Mouse (Mus musculus) kidney, embryonic 15.5 days (tissue): ENCODE measurements around the gene Fscn2. TPM values are rescaled to one million over a fixed set of nuclear protein-coding genes. Genes with fewer than 3 reads are reported as not detected.
"Not testable (repeated sequence)": the region's sequence is repeated elsewhere in the genome, so short reads cannot be mapped to it uniquely, and the experiment has no call there.

Source experiments
- ATAC-seq: fragments of 200-750 bp; cut with Nextera tagmentation; replicated peaks from 2 replicates; pipeline ENCODE4 v1.8.0; 2017; ENCODE audit warnings: moderate TSS enrichment; ENCODE audit not compliant: low FRiP score
- H3K27ac ChIP-seq: fragments of 300-500 bp; sonication (generic); 2 replicates; pipeline ENCODE4 v1.5.1; 2015; ENCODE audit warnings: mild to moderate bottlenecking, inconsistent platforms
- H3K27me3 ChIP-seq: fragments of 300-500 bp; sonication (generic); 2 replicates; pipeline ENCODE4 v1.6.1; 2015; ENCODE audit warnings: inconsistent platforms
- H3K36me3 ChIP-seq: fragments of 300-500 bp; sonication (generic); 2 replicates; pipeline ENCODE4 v1.6.1; 2015; ENCODE audit warnings: inconsistent platforms
- H3K4me1 ChIP-seq: fragments of 300-500 bp; sonication (generic); 2 replicates; pipeline ENCODE4 v1.6.1; 2015; ENCODE audit warnings: inconsistent platforms
- H3K4me2 ChIP-seq: fragments of 300-500 bp; sonication (generic); 2 replicates; pipeline ENCODE4 v1.6.1; 2015; ENCODE audit warnings: moderate library complexity, mild to moderate bottlenecking, inconsistent platforms
- H3K4me3 ChIP-seq: fragments of 300-500 bp; sonication (generic); replicated peaks from 2 replicates; pipeline ENCODE4 v1.5.1; 2015; ENCODE audit warnings: mild to moderate bottlenecking, inconsistent platforms
- H3K9ac ChIP-seq: fragments of 300-500 bp; sonication (generic); 2 replicates; pipeline ENCODE4 v1.6.1; 2015; ENCODE audit warnings: mild to moderate bottlenecking, inconsistent platforms
- H3K9me3 ChIP-seq: fragments of 300-500 bp; sonication (generic); replicated peaks from 2 replicates; pipeline ENCODE4 v1.6.1; 2016; ENCODE audit warnings: inconsistent platforms
- WGBS: fragments of 180-500 bp; shearing (Covaris S2); methylation state at CpG from one replicate; pipeline ENCODE4 v1.1.7; 2015; ENCODE audit warnings: mixed read lengths; 5-methylcytosine and 5-hydroxymethylcytosine counted together
- polyA plus RNA-seq: library from polyadenylated mRNA; unstranded; fragments of >200 nt; fragmentation: Nextera tagmentation; extraction: Ambion mirVana; gene quantifications from 2 replicates; pipeline ENCODE4 v1.2.1, GENCODE M21; 2015

The Fscn2 gene
- polyA plus RNA-seq, 1 experiment from 2014 or later: 1.1 TPM

DNA sequence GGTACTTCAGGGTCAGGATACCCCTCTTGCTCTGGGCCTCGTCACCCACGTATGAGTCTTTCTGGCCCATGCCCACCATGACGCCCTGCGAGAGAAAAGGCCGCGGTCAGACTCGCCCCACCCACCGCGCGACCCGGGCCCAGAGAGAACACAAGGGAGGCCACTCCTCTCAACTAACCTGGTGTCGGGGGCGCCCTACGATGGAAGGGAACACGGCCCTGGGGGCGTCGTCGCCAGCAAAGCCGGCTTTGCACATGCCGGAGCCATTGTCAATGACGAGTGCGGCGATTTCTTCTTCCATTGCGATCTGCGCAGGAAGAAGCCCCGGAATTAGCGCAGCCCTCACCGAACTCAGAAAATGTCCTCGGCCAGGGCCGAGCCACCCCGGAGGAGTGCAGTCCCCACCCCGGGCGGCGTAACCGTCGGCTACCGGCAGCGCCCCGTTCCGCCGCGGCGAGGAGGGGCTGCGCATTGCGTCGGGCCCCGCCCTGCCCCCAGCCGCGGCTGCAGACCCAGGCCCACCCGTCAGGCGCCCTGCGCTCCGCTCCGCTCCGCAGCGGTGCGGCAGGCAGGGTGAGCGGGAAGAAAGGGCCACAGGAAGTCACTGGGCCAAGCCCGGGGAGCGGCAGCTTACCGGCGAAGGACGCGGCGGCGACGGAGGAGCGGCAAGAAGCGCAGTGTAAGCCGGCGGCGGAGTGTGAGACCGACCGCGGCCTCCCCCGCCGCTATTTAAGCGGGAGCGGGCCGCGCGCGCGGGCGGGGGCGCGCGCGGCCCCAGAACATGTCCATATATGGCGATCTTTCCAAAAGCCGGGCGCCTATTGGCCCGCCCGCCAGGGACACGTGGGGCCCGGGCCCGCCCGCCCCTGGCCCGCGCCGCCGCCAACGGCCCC is 13.3 kb upstream of the Fscn2 start, which contains the start of gene Actg1:
Actg1 (minus strand) TSS at position 752 of the 893 bp plus-strand sequence.
- peak; percentile 64 for ATAC-seq
- Histone ChIP-seq H3K27ac (peak within 1 kb of the TSS; percentile 100), H3K4me2 (peak within 1 kb of the TSS; percentile 83)

GRCm38 (mm10) chr11:120348684-120349370 is 12.5 kb upstream of the Fscn2 start:
- Histone ChIP-seq H3K4me2 (peak overlapping the region; percentile 83), H3K4me3 (peak overlapping the region; percentile 99), H3K4me1 (peaks cover 49% of the 10 kb centered on the region), H3K9me3 (no peaks in the 10 kb centered on the region), H3K27me3 (no peaks in the 10 kb centered on the region), H3K9ac (peak overlapping the region; percentile 100), H3K27ac (peak overlapping the region; percentile 100), H3K36me3 (peaks cover 21% of the 10 kb centered on the region)
- ATAC-seq: peak; percentile 13
- WGBS: 2% methylated on average over 48 of the region's 53 CpGs

More for the DNA sequence above, 13.3 kb upstream of the Fscn2 start, which contains the start of gene Actg1:
- Histone ChIP-seq H3K9me3 (no peaks in the 10 kb centered on the region), H3K36me3 (peaks cover 21% of the 10 kb centered on the region), H3K27me3 (no peaks in the 10 kb centered on the region), H3K4me3 (peak within 1 kb of the TSS; percentile 99), H3K4me1 (peaks cover 42% of the 10 kb centered on the region), H3K9ac (peak within 1 kb of the TSS; percentile 100)
- under 1% methylated on average over 102 of the region's 103 CpGs for WGBS

- peak overlapping the region; percentile 100 for H3K9ac ChIP-seq
- H3K4me3 ChIP-seq: peak overlapping the region; percentile 99
- H3K9me3 ChIP-seq: no peaks in the 10 kb centered on the region
- H3K4me1 ChIP-seq: peaks cover 55% of the 10 kb centered on the region
- no peaks in the 10 kb centered on the region for H3K27me3 ChIP-seq
- peak; percentile 1; the same call in 1 of the 2 replicates for ATAC-seq
- WGBS: under 1% methylated on average over 16 of the region's 16 CpGs
- H3K36me3 ChIP-seq: peaks cover 19% of the 10 kb centered on the region
- peak overlapping the region; percentile 83 for H3K4me2 ChIP-seq
- peak overlapping the region; percentile 100 for H3K27ac ChIP-seq
Measured at GRCm38 (mm10) chr11:120349371-120349985, 11.9 kb upstream of the Fscn2 start.

- Histone ChIP-seq H3K4me2 (peak overlapping the region; percentile 83), H3K27me3 (no peaks in the 10 kb centered on the region), H3K27ac (peak overlapping the region; percentile 100), H3K36me3 (peaks cover 13% of the 10 kb centered on the region), H3K9ac (peak overlapping the region; percentile 100), H3K4me3 (peak overlapping the region; percentile 99), H3K9me3 (no peaks in the 10 kb centered on the region), H3K4me1 (peaks cover 60% of the 10 kb centered on the region)
- 4% methylated on average over 67 of the region's 68 CpGs for WGBS
- peak; percentile 83 for ATAC-seq
Measured at GRCm38 (mm10) chr11:120349986-120350702, 11.2 kb upstream of the Fscn2 start.

GRCm38 (mm10) chr11:120350711-120351110 is 10.6 kb upstream of the Fscn2 start:
- Histone ChIP-seq H3K36me3 (peaks cover 9% of the 10 kb centered on the region), H3K27me3 (no peaks in the 10 kb centered on the region), H3K27ac (peak overlapping the region; percentile 100), H3K4me2 (peak overlapping the region; percentile 83), H3K9ac (peak overlapping the region; percentile 100), H3K4me1 (peaks cover 62% of the 10 kb centered on the region), H3K9me3 (no peaks in the 10 kb centered on the region), H3K4me3 (peak overlapping the region; percentile 99)
- ATAC-seq: no peak
- 10% methylated on average over 11 of the region's 11 CpGs for WGBS

DNA sequence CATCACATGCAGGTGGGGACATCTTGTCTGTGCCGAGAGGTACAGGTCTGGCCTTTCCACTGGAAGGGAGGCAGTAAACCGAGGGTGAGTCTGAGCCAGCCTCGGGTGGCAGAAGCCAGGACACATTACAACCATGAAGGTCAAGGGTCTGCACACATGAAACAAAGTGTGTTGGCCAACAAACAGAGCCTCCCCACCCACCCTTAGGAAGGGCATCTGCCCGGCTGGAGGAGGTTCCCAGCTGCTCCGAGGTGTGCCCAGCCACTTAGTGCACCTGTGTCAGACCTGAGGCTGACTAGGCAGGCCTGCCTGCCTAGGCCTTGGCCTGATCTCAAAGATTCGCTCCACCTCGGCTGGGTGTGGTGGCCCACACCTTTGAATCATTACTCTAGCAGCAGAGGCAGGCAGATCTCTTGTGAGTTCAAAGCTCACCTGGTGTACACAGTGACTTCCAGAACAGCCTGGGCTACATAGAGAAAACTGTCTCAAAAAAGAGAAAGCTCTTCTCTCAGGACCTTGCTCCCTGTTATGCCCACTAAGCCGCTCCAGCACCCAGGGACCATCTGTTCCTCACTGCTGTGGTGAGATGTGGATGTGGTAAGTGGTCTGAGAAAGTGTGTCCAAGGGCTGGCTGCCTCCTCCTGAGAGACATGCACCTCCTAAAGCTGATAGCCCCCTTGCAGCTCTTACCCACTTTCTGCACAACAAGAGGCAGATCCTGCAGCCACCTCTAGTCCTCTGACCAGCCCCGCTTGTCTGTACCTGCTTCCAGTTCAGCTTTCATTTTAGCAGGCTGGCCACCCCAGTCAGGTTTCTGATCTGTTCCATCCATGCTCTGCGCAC is 9.9 kb upstream of the Fscn2 start:
- WGBS: 70% methylated on average over 10 of the region's 10 CpGs
- Histone ChIP-seq H3K27me3 (no peaks in the 10 kb centered on the region), H3K4me1 (peaks cover 68% of the 10 kb centered on the region), H3K4me3 (0 out of 2 replicates have a peak overlapping the region, but pooled peaks have one; percentile 99), H3K9ac (peak overlapping the region; percentile 100; the same call in 1 of the 2 replicates), H3K27ac (peak overlapping the region; percentile 100), H3K9me3 (no peaks in the 10 kb centered on the region), H3K36me3 (peaks cover 7% of the 10 kb centered on the region), H3K4me2 (peak overlapping the region; percentile 83)
- ATAC-seq: no peak

GRCm38 (mm10) chr11:120352093-120352350 is 9.3 kb upstream of the Fscn2 start:
- WGBS: 86% methylated on average over 5 of the region's 5 CpGs
- Histone ChIP-seq H3K27ac (peak overlapping the region; percentile 100), H3K4me1 (peaks cover 69% of the 10 kb centered on the region)
- H3K9me3 ChIP-seq, H3K27me3 ChIP-seq, H3K36me3 ChIP-seq, ATAC-seq, H3K4me2 ChIP-seq, H3K4me3 ChIP-seq, H3K9ac ChIP-seq: not testable (repeated sequence)

- no peak for ATAC-seq
- Histone ChIP-seq H3K9me3 (no peaks in the 10 kb centered on the region), H3K27ac (peak overlapping the region; percentile 100), H3K9ac (peak overlapping the region; percentile 24; the same call in 1 of the 2 replicates), H3K4me1 (peaks cover 76% of the 10 kb centered on the region), H3K4me2 (peak overlapping the region; percentile 10; the same call in 1 of the 2 replicates), H3K36me3 (no peaks in the 10 kb centered on the region), H3K27me3 (no peaks in the 10 kb centered on the region), H3K4me3 (no peak overlapping the region)
- WGBS: 58% methylated on average over 13 of the region's 13 CpGs
Measured at GRCm38 (mm10) chr11:120352571-120353290, 8.6 kb upstream of the Fscn2 start.

DNA sequence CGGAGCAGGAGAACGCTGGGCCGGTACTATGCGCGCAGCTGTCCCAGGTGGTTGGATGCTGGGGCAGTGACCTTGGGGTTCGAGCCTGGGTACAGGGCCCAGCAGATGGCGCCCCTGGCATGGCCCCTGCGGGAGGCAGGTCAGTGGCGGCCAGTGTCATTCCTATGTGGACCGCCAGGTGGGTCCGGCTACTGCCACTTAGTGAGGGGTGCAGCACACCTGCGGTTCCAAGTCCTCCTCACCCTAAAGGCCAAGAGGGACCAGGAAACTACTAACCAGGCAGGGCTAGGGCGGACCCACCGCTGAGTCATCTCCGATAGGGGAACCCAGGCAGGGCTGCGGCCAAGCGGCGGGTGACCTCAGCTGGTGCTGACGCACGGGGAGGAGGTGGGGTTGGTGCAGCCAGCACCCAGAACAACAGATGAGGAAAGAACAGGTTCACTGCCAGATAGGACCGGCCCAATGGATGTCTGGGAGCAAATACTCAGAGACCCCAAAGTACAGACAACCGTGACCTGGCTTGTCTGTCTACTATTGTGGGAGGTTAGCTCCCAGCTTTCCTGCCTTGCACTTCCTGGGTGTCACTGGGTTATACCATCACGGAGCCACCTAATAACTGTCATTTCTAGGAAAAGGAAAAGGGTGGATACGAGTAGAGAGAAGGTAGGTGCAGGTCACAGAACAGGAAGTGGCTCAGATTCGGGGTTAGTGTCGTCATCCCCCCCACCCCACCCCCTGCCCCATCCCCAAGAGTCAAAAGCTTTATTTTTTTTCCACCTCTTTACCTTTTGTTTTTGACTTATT is 7.6 kb upstream of the Fscn2 start:
- 27% methylated on average over 26 of the region's 26 CpGs for WGBS

More for the DNA sequence above, 7.6 kb upstream of the Fscn2 start:
- Histone ChIP-seq H3K9ac (no peak overlapping the region), H3K4me3 (no peak overlapping the region), H3K27me3 (no peaks in the 10 kb centered on the region), H3K36me3 (no peaks in the 10 kb centered on the region), H3K4me1 (peaks cover 85% of the 10 kb centered on the region), H3K27ac (peak overlapping the region; percentile 100), H3K9me3 (no peaks in the 10 kb centered on the region), H3K4me2 (peak overlapping the region; percentile 41)
- peak; percentile 10 for ATAC-seq
